Mouse (Mus musculus): ENCODE results near the gene Snta1.
A peak's percentile ranks its signal among the peaks of the same experiment; 100 is the strongest.

Gene Snta1

DNA sequence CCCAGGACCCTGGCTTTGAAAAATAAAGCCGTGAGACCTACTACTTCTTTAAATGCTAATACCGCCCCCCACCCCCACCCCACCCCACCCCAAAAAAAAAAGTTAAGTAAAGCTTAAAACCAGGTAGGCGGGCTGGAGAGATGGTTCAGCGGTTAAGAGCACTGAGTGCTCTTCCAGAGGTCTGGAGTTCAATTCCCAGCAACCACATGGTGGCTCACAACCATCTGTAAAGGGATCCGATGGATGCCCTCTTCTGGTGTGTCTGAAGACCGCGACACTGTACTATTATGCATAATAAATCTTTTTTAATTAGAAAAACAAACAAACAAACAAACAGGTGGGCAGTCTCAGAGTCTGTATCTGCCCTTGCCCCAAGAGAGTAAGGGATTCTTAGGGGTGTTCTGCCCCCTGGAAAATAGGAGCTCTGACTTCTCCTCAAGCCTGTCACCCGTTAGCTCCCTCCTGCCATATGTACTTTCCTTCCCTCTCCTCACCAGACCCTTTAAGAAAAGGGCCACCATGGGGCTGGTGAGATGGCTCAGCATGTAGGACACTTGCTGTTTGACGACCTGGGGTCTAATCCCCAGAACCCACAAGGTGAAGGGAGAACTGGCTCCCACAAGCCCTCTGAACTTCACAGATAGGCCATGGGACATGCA lies 34.9 kb downstream of the Snta1 start, which contains the start of gene Cdk5rap1:
Gene Cdk5rap1, minus strand, starts transcription at position 169 of the 659 bp plus-strand sequence.
- DNase-seq (ENCODE audit: low read depth), result peak; percentile 38

DNA sequence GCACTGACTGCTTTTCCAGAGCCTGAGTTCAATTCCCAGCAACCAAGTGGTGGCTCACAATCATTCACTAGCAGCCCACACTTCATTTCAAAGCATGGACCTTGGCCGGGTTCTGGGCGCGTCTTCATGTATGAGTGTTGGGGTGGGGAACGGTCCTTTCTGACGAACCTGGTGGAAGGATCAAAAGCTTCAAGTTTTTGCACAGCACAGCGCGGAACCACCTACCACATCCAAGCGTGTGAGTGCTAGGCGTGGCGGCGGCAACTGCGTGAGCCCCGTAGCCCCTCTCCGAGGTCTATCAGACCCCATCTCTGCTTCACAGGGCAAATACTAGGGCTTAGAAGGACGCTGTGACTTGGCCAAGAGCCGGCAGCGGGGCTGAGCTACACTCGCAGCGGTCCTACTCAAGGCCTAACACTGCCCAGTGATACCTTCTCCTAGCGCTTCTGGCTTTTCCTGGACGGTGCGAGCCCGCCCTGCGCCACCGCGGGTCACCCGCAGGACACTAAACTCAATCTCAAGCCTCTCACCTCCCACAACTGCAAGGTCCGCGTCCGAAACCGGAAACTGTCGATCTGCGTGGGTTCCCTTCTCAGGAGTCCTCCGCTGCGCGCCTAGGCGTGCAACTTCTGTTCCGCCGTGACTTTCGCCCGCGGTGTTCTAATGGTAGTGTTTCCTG lies 35.6 kb downstream of the Snta1 start:
- peak; percentile 91 for DNase-seq (ENCODE audit: low read depth)

DNA sequence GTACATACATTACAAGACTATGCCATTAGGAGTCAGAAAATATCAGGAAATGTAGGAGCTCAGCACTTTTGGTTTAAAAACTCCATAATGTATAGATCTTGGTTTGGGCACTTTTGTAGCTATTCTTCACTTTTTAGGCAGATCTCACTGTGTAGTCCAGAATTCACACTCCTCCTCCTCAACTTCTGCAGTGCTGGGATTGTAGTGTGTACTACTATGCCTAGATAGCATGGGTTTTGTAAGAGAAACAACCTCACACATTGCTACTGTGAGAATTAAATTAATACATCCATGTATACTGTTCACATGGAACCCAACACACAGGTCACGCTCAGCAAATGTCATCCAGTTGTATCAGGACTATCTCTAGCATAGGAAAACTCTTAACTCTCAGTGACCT lies 40.4 kb downstream of the Snta1 start:
- no peak for DNase-seq (ENCODE audit: low read depth)

DNA sequence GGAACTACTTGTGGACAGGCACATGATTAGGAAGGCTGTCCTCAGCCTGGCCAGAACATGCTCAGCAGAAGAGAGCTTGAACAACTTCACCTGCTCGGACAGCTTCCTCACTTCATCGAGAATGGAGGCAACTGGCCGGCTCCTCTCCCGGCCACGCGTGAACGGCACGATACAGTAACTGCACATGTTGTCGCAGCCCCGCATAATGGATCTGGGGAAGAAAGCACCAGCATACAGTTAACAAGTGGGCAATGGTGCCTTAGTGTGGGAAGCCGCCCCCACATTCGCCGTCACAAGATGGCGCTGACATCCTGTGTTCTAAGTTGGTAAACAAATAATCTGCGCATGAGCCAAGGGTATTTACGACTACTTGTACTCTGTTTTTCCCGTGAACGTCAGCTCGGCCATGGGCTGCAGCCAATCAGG lies 53.9 kb downstream of the Snta1 start:
- peak; percentile 26 for DNase-seq (ENCODE audit: low read depth)

DNA sequence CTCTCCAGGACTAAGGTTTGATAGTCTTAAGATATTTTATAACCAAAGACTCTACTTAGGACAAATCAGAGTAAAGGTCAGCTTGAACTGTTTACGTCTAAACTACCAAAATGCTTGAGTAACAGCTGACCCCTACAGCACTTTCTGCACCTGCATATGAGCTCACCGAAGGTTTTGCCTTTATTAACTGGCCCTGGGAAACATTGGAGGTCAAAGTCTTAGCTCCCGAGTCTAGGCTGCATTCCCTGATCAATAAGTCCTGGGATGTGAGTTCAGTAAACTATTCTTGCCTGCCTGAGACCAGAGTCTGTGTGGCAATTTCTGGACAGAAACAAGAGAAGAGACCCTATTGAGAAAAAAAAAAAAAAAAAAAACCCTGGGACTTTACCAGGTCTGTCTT lies 59.7 kb downstream of the Snta1 start:
- DNase-seq (ENCODE audit: low read depth), result no peak

DNA sequence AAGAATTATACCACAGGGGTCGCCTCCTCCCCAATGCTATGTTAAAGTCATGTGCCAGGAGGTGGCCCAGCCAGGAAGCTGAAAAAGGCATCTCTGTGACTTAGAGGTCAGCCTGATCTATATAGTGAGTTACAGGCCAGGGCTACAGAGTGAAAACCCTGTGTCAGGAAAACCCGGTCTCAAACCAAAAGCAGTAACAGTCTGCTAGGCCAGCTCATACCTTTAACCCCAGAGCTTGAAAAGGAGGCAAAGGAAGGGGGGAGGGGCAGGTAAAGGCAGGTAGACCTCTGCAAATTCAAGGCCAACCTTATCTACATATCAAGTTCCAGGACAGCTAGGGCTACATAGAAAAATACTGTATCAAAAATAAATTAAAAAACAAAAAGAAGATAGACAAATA lies 68.5 kb downstream of the Snta1 start:
- DNase-seq (ENCODE audit: low read depth), result no peak

DNA sequence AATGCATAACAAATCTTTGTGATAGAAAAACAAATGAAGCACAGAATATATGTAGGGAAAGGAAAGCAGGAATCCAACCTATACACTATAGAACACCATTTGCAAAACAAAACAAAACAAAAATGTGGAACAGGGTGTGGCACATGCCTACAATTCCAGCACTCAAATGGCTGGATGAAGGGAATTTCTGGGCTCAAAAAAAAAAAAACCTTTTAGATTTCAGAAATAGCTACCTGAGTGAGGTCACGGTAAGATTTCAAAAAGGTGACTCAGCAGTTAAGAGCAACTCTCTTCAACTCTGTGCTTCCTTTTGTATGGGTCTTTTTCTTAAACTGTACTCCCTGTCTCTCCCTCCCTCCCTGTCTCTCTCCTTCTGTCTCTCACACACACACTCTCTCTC lies 69.7 kb downstream of the Snta1 start:
- DNase-seq (ENCODE audit: low read depth), result no peak

DNA sequence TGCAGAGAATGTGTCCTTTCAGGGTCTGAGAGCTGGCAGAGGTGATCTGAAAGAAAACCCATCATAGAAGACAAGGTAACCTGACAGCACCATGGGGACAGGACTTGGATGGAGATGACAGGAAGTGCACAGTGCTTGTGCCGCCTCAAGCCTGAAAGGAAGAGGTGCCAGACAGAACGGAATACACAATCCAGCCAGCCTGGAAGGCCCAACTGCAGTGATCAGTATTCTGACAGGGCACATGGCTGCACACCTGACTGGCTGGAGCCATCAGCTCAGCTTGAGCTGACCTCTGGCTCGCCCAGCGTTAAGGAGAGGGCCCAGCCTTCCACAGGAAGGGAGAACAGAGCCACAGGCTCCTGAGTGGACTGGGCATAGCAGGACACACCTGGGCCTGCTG lies 72.3 kb downstream of the Snta1 start:
- no peak for DNase-seq (ENCODE audit: low read depth)

DNA sequence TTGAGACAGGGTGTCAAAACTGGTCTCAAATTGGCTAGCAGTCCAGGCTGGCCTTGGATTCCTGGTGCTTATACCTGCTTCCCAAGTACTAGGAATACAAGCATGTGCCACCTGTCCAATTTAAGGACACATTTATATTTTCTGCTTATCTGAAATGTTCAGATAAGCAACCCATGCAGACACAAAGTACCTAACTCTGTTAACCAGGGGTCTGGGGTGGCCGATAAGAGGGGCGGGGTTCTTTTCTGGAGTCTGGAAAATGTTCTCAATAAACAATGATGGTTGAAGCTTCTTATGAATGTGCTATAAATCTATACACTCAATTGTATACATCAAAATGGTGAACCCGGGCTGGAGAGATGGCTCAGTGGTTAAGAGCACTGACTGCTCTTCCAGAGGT lies 81.0 kb downstream of the Snta1 start:
- DNase-seq (ENCODE audit: low read depth), result no peak
